Mouse (Mus musculus): ENCODE measurements around the gene Vps51. TPM values are rescaled to one million over a fixed set of nuclear protein-coding genes. Genes with fewer than 3 reads are reported as not detected.

Vps51 gene
- polyA plus RNA-seq, 1 experiment: 55.2 TPM

DNA sequence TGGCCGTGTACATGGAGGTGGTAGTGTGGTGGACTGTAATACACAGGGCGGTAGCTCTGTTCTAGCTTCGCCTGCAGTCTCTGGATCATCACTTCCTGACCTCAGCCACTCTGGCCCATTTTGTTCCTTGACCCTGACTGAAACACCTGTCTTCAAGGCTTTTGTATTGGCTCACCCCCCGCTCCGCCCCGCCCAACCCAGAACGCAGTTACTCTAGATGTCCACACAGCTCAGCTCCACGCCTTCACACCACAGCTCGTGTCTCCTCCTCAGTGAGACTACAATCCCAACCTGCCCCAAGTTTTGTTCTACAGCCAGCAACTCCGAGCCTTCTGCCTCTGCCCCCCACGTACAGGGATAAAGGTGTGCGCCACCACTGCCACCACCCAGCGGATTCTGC is 11.8 kb upstream of the Vps51 start:
- H3K36me3 ChIP-seq (ENCODE audit: control insufficient read depth, insufficient read depth): peaks cover 63% of the 10 kb centered on the region
- no peaks in the 10 kb centered on the region for H3K27me3 ChIP-seq (ENCODE audit: control insufficient read depth, insufficient read depth, insufficient read length)
- H3K79me3 ChIP-seq (ENCODE audit: low read depth): peaks cover 35% of the 10 kb centered on the region
- H3K79me2 ChIP-seq (ENCODE audit: control insufficient read depth, insufficient read depth): peaks cover 95% of the 10 kb centered on the region
- H3ac ChIP-seq (ENCODE audit: control insufficient read depth, insufficient read length, low read depth): no peak overlapping the region
- TF ChIP-seq MYOG (IDR thresholded peaks at IDR 0.05; ENCODE audit: control insufficient read depth, extremely low read depth, insufficient read length): no peak
- no peak for TF ChIP-seq MAX (IDR thresholded peaks at IDR 0.05)
- no peak for TF ChIP-seq MYOD1 (IDR thresholded peaks at IDR 0.05; ENCODE audit: control insufficient read depth, insufficient read length, low read depth)
- TF ChIP-seq FOSL1 (IDR thresholded peaks at IDR 0.05; ENCODE audit: insufficient read depth, low read length, poor library complexity, severe bottlenecking): no peak
- TF ChIP-seq CTCF (IDR thresholded peaks at IDR 0.05; ENCODE audit: control insufficient read depth, insufficient read depth, insufficient read length): no peak
- TF ChIP-seq USF1 (IDR thresholded peaks at IDR 0.05; ENCODE audit: low read depth): no peak
- no peak for TF ChIP-seq CEBPB (IDR thresholded peaks at IDR 0.05; ENCODE audit: low read depth)
- no peak overlapping the region for H3K4me3 ChIP-seq (ENCODE audit: insufficient read depth, poor library complexity, severe bottlenecking)

DNA sequence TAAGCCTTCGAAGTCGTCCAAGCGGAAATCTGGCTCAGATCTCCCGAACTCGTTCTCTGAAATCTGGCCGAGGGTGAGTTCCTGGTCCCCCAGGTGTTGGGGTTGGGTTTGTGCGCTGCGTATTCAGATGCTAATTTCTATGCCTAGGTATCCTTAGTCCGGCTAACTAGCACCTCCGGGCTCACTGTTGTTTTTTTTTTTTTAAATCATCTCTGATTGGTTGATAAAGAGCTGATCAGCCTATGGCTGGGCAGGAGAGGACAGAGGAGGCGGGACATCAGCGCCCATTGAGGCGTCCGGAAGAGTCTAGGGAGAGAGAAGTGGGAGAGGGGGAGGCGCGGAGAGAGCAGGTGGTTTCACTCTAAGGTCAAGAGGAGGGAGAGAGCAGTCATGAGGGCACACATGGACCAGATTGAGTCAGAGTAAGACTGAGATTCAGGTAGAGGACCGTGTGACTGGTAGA is 8.4 kb upstream of the Vps51 start:
- Histone ChIP-seq H3K36me3 (ENCODE audit: control insufficient read depth, insufficient read depth) (peaks cover 54% of the 10 kb centered on the region), H3ac (ENCODE audit: control insufficient read depth, insufficient read length, low read depth) (peak overlapping the region; percentile 96), H3K27me3 (ENCODE audit: control insufficient read depth, insufficient read depth, insufficient read length) (no peaks in the 10 kb centered on the region), H3K79me2 (ENCODE audit: control insufficient read depth, insufficient read depth) (peaks cover 77% of the 10 kb centered on the region), H3K79me3 (ENCODE audit: low read depth) (peaks cover 37% of the 10 kb centered on the region), H3K4me3 (ENCODE audit: insufficient read depth, poor library complexity, severe bottlenecking) (peak overlapping the region; percentile 98)
- TF ChIP-seq CTCF (IDR thresholded peaks at IDR 0.05; ENCODE audit: control insufficient read depth, insufficient read depth, insufficient read length) (no peak), MYOD1 (IDR thresholded peaks at IDR 0.05; ENCODE audit: control insufficient read depth, insufficient read length, low read depth) (no peak), MAX (IDR thresholded peaks at IDR 0.05) (no peak), MYOG (IDR thresholded peaks at IDR 0.05; ENCODE audit: control insufficient read depth, extremely low read depth, insufficient read length) (no peak), CEBPB (IDR thresholded peaks at IDR 0.05; ENCODE audit: low read depth) (no peak), USF1 (IDR thresholded peaks at IDR 0.05; ENCODE audit: low read depth) (no peak), FOSL1 (IDR thresholded peaks at IDR 0.05; ENCODE audit: insufficient read depth, low read length, poor library complexity, severe bottlenecking) (no peak)

DNA sequence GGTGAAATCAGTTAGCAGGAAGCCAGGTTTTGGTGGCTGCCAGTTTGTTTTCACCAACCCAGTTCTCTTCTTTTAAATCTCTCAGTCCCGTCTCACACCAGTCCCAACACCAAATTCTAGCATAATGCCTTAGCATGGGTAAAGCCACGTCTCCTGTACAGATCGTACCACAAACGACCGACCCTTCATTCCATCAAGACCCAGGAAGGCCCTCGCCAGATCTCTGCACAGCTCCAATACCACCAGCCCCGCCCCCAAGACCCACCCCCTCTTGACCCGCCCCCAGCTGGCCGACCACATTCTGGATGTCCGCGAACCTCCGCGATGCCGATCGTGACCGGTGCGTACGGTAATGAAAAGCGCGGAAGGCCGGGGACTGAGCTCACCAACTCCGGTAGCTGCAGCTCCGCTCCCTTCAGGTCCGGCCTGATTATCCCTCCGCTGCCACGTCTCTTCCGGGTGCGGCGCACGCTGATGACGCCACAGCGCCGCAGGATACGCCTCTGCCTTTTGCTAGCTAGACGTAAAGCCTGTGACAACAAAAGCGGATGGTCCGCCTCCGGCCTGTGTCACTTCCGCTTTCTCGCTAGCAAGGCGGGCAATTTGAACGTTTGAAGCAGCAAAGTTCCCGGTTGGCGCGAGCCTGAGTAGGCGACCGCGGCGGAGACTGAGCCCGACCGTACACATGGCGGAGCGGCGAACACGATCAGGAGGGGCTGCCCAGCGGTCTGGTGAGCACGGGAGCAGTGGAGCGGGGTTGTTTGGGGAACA is 7.6 kb upstream of the Vps51 start, which contains the start of the genes Zfpl1 and Cdca5:
Gene Zfpl1, minus strand, starts transcription at position 479 of the 771 bp plus-strand sequence.
Gene Cdca5, plus strand, starts transcription at position 506 of the 771 bp plus-strand sequence.
- TF ChIP-seq MYOG (IDR thresholded peaks at IDR 0.05; ENCODE audit: control insufficient read depth, extremely low read depth, insufficient read length) (no peak), FOSL1 (IDR thresholded peaks at IDR 0.05; ENCODE audit: insufficient read depth, low read length, poor library complexity, severe bottlenecking) (no peak), CTCF (IDR thresholded peaks at IDR 0.05; ENCODE audit: control insufficient read depth, insufficient read depth, insufficient read length) (no peak), USF1 (IDR thresholded peaks at IDR 0.05; ENCODE audit: low read depth) (no peak), MAX (IDR thresholded peaks at IDR 0.05) (peak; percentile 60), CEBPB (IDR thresholded peaks at IDR 0.05; ENCODE audit: low read depth) (no peak)
- H3K36me3 ChIP-seq (ENCODE audit: control insufficient read depth, insufficient read depth): peaks cover 49% of the 10 kb centered on the region
- peaks cover 70% of the 10 kb centered on the region for H3K79me2 ChIP-seq (ENCODE audit: control insufficient read depth, insufficient read depth)
- H3K4me3 ChIP-seq (ENCODE audit: insufficient read depth, poor library complexity, severe bottlenecking): peak within 1 kb of the TSS; percentile 98
- H3K27me3 ChIP-seq (ENCODE audit: control insufficient read depth, insufficient read depth, insufficient read length): no peaks in the 10 kb centered on the region
- H3K79me3 ChIP-seq (ENCODE audit: low read depth): peaks cover 36% of the 10 kb centered on the region
- peak within 1 kb of the TSS; percentile 96 for H3ac ChIP-seq (ENCODE audit: control insufficient read depth, insufficient read length, low read depth)

DNA sequence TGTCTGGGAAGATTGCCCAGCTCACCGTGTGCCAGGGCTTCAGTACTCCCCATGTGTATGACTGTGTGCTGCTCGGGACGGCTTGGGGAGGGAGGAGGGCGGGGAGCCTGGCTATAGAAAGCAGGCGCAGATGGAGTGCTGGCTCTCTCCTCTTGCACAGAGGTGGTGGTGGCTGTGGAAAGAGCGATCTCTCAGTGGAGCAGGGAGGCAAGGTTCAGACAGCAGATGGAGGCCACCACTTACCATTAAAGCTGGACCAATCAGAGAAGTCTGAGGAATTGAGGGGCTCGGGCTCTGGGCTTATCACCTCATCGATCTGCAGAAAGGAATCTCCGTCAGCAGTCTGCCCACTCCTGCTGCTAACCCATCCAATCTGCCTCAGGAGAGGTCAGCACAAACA is 5.1 kb upstream of the Vps51 start, which contains the start of gene Gm28374:
Gene Gm28374, minus strand, starts transcription at position 101 of the 400 bp plus-strand sequence.
- Histone ChIP-seq H3K79me2 (ENCODE audit: control insufficient read depth, insufficient read depth) (peaks cover 45% of the 10 kb centered on the region), H3ac (ENCODE audit: control insufficient read depth, insufficient read length, low read depth) (no peak within 1 kb of the TSS), H3K36me3 (ENCODE audit: control insufficient read depth, insufficient read depth) (peaks cover 30% of the 10 kb centered on the region), H3K27me3 (ENCODE audit: control insufficient read depth, insufficient read depth, insufficient read length) (no peaks in the 10 kb centered on the region), H3K79me3 (ENCODE audit: low read depth) (peaks cover 27% of the 10 kb centered on the region), H3K4me3 (ENCODE audit: insufficient read depth, poor library complexity, severe bottlenecking) (no peak within 1 kb of the TSS)
- TF ChIP-seq FOSL1 (IDR thresholded peaks at IDR 0.05; ENCODE audit: insufficient read depth, low read length, poor library complexity, severe bottlenecking) (no peak), MYOD1 (IDR thresholded peaks at IDR 0.05; ENCODE audit: control insufficient read depth, insufficient read length, low read depth) (no peak), CEBPB (IDR thresholded peaks at IDR 0.05; ENCODE audit: low read depth) (no peak), CTCF (IDR thresholded peaks at IDR 0.05; ENCODE audit: control insufficient read depth, insufficient read depth, insufficient read length) (no peak), MAX (IDR thresholded peaks at IDR 0.05) (no peak), USF1 (IDR thresholded peaks at IDR 0.05; ENCODE audit: low read depth) (no peak), MYOG (IDR thresholded peaks at IDR 0.05; ENCODE audit: control insufficient read depth, extremely low read depth, insufficient read length) (no peak)

DNA sequence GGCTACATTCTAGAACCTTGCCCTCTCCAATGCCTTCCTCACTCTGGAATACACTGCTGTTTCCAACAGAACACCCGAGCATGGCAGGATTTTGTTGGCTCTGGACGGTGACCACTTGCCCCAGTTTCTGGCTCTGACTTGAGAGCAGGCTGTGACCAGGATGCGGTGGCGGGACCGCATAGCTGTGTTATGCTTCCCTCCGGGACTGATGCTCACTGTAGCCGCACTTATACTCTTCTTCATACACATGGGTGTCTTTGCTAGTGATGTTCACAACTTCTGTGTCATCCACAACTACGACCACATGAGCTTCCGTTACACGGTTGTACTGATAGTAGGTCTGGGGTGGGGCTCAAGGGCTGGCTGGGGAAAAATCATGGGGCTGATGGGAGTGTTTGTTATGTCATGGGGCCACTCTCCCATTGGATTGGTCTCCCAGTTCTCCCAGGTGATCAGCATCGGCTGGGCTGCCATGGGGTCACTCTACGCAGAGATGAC is 3.0 kb upstream of the Vps51 start, which contains the start of gene Tmem262:
Gene Tmem262, plus strand, starts transcription at position 51 of the 498 bp plus-strand sequence.
- no peak within 1 kb of the TSS for H3ac ChIP-seq (ENCODE audit: control insufficient read depth, insufficient read length, low read depth)
- TF ChIP-seq USF1 (IDR thresholded peaks at IDR 0.05; ENCODE audit: low read depth) (no peak), MYOD1 (IDR thresholded peaks at IDR 0.05; ENCODE audit: control insufficient read depth, insufficient read length, low read depth) (no peak), CTCF (IDR thresholded peaks at IDR 0.05; ENCODE audit: control insufficient read depth, insufficient read depth, insufficient read length) (no peak), MAX (IDR thresholded peaks at IDR 0.05) (no peak), CEBPB (IDR thresholded peaks at IDR 0.05; ENCODE audit: low read depth) (no peak), MYOG (IDR thresholded peaks at IDR 0.05; ENCODE audit: control insufficient read depth, extremely low read depth, insufficient read length) (no peak), FOSL1 (IDR thresholded peaks at IDR 0.05; ENCODE audit: insufficient read depth, low read length, poor library complexity, severe bottlenecking) (no peak)
- H3K79me2 ChIP-seq (ENCODE audit: control insufficient read depth, insufficient read depth): peaks cover 41% of the 10 kb centered on the region
- no peaks in the 10 kb centered on the region for H3K27me3 ChIP-seq (ENCODE audit: control insufficient read depth, insufficient read depth, insufficient read length)
- H3K36me3 ChIP-seq (ENCODE audit: control insufficient read depth, insufficient read depth): peaks cover 19% of the 10 kb centered on the region
- H3K4me3 ChIP-seq (ENCODE audit: insufficient read depth, poor library complexity, severe bottlenecking): no peak within 1 kb of the TSS
- peaks cover 24% of the 10 kb centered on the region for H3K79me3 ChIP-seq (ENCODE audit: low read depth)

Data from C2C12 (cell line).